Mouse (Mus musculus): ENCODE data around the gene Stac2.

DNA sequence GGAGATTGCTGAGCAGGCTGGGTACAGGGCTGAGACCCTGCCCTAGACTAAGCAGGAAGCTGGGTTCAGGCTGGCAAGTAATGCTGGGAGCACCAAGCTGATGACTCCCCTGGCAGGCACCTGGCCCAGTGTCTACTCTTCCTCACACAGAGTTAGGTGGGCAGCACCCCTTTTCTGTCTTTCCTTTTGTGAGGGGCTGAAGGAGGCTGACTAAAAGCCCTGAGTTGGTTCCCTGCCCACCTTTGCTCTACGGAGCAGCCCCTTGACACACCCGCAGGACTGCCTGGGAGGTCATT lies 2.8 kb downstream of the Stac2 start:
- TF ChIP-seq CTCF (IDR thresholded peaks at IDR 0.05; ENCODE audit: control insufficient read depth, insufficient read depth, insufficient read length), result no peak
- TF ChIP-seq CEBPB (IDR thresholded peaks at IDR 0.05; ENCODE audit: low read depth), result no peak
- no peak for TF ChIP-seq MAX (IDR thresholded peaks at IDR 0.05)
